Mouse (Mus musculus): ENCODE measurements around the gene Bdnf. TPM values are rescaled to one million over a fixed set of nuclear protein-coding genes. Genes with fewer than 3 reads are reported as not detected.

The Bdnf gene
- total RNA-seq, 2 experiments from 2014 or later, result 0.47 to 0.67 TPM

Other genes with a start within 250 kb of the Bdnf start
- gene Lin7c, start 216.2 kb downstream of the Bdnf start, total RNA-seq (2021), result 10 to 100 TPM; 55.2 to 57.5 TPM
- 10 to 100 TPM; 44.6 to 49.1 TPM for gene Lgr4, start 242.9 kb downstream of the Bdnf start, total RNA-seq (2021)